Mouse (Mus musculus): ENCODE data around the gene Hnrnpm.

GRCm38 (mm10) chr17:33599836-33600475 lies 86.7 kb downstream of the Hnrnpm start:
- no peak for TF ChIP-seq EP300 (IDR thresholded peaks at IDR 0.05; ENCODE audit: low read depth)
- TF ChIP-seq CTCF (IDR thresholded peaks at IDR 0.05; ENCODE audit: low read depth), result no peak
